Mouse (Mus musculus) left cerebral cortex, adult 8-10 months (tissue): ENCODE results near the gene Fads6. TPM values are rescaled to one million over a fixed set of nuclear protein-coding genes. Genes with fewer than 3 reads are reported as not detected.

Source experiments
- DNase-seq, 2 experiments: peaks; one replicate each; pipeline ENCODE4 v3.0.0; 2022; ENCODE audit warnings: low spot score in 2 of 2
- total RNA-seq, 4 experiments: library from RNA; stranded (reverse); gene quantifications; 2 replicates each; pipeline ENCODE4 v1.2.4; 2022

The Fads6 gene
- total RNA-seq, 4 experiments from 2014 or later = 18.4 to 21.9 (median 20.2) TPM

GRCm38 (mm10) chr11:115259134-115259533 is 38.3 kb downstream of the Fads6 start:
- no peak for DNase-seq

DNA sequence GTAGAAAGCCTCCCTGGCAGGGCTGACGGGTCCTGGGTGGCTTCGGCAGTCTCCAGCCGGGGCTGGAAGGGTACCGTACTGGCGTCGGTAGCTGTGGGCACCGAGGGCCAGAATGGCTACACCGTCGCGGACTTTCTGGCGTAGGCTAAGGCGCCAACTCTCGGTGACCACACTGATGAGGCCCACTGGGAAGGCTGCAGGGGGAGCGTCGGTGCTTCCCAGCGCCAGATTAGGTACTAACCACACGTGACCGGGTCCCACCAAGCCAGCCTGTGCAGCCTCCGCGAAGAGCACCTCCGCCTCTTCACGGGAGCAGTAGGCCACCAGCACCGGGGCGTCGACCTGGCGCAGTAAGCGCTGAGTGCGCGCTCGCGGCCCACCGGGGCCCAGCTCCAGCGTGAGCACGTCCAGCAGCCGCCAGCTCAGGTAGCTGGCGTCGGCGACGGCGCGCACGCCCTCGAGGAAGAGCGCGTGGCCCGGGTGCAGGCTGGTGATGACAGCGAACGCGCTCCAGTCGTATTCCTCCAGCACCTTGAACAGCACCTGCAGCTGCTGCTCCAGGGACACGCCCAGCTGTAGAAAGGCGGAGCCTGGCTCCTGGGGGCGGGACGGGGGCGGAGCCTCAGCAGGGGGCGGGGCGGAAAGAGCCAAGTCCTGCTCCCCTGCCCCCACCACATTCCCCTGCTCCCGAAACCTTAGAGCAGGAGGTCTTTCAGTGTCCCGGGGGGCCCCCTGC is 39.5 kb downstream of the Fads6 start:
- no peak for DNase-seq

DNA sequence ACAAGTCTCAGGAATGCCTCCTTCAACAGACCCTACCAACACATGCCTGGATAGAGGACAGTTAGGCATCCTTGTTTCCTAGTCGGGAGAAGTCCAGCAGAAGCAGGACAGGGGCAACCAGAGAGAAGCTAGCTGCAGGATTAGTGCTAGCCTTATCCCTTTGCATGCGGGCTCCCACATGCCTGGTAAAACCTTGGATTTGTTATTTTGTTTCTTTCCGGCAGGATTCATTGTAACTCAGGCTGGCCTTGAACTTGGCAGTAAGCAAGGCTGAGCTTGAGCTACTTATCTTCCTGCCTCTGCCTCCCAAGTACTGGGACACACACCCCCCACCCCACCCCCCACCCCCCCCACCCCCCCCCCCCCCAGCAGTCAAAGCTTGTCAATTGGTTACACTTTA is 46.2 kb downstream of the Fads6 start:
- DNase-seq = no peak

DNA sequence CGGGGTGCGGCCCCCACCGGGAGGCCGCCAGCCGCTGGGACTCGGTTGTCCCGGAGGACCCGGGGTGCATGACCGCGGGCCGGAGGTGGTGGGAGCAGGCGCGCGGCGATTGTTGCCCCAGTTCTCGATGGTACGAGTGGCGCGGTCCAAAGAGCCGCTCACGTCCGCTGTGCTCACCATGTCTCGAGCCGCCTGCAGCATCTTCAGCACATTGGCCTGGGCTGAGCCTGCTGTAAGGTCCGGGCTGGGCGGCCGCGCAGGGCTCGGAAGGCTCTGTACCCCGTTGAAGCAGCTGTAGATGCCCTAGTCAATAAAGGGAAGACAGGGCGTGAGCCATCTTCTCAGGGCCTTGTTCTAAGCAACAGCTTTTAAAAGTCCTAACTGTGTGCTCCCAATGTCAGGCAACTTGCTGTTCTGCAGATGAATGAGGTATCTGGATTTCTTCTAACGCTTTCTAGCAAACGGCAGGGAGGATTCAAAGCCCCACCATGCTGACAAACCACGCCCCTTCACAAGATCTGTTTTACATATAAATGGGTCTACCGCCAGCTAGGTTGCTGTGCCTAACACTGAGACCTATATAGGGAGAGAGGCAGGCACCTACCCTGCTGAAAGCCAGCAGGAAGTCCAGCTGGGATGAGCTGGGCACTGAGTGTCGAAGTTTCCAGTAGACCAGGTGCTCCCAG is 46.9 kb downstream of the Fads6 start:
- DNase-seq = no peak

- DNase-seq = no peak
Observed at GRCm38 (mm10) chr11:115249721-115250404, 47.6 kb downstream of the Fads6 start.

DNA sequence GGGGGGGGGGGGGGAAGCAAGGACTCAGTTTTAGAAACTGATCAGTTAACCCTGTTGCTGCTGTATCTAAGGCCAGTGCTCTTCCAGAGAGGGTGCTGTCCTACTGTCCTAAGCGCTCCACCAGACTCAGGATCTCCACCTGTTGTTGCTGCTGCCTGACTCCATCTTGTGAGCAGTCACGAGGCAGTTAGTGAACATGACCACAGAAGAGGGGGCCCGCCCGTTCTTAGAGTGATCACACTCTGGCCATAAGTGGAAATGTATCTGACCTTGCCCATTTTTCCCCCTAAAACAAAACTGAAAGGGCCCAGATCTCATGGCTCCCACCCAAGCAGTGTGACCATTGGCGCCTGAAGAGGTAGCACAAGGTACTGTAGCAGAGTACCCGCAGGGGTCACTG is 49.5 kb downstream of the Fads6 start:
- no peak for DNase-seq

- DNase-seq = no peak
Observed at GRCm38 (mm10) chr11:115247240-115247639, 50.2 kb downstream of the Fads6 start.

GRCm38 (mm10) chr11:115246386-115246785 is 51.1 kb downstream of the Fads6 start:
- no peak for DNase-seq

- DNase-seq = no peak
Observed at GRCm38 (mm10) chr11:115244840-115245239, 52.6 kb downstream of the Fads6 start.

DNA sequence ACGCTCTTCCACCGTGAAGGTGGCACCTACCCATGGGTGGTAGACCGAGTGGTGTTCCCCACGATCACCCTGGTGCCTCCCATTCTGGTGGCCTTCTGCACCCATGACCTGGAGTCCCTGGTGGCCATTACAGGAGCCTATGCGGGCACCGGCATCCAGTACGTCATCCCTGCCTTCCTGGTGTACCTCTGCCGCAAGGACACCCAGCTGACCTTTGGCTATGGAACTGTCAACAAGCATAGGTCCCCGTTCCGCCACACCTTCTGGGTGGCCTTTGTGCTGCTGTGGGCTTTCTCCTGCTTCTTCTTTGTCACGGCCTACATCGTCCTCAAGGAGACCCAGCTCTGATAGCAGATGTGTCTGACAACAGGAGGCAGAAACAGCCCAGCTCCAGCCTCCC is 53.7 kb downstream of the Fads6 start:
- DNase-seq = no peak

- DNase-seq = no peak
Observed at GRCm38 (mm10) chr11:115242746-115243145, 54.7 kb downstream of the Fads6 start.

DNA sequence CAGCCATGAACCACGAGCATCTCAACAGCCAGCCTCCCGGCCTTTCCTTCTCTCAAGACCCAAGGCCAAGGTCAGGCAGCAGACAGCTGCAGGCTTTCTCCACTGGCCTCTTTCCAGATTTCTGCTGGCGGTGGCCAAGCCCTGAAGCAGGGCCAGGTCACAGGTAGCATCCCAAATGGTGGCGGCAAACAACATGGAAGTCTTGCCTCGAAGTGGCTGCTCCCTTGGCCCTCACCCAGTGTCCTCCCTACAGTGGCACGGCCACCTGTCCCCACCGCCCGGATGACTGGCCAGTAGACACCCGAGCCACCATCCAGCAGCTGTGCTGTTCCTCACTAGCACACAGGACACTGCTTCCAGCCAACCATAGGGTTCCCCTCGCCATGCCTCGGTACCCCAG is 56.1 kb downstream of the Fads6 start:
- no peak for DNase-seq

DNA sequence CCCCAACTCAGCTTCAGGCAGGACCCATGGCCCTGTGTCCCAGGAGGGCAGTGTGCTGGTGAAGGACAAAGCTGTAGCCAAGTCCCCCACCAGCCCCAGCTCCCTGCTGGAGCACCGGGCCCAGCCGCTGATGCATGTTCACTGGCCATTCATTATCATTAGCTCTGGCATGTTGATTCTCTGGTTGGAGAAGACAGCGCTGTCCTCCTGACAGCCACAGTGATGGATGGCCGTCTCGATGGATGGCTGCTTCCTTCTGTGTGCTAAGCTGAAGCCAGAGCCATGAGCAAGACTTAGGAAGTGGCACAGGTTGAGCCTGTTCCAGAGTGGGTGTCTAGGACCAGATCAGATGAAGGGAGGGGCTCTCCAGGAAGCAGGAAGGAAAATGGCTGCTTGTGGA is 60.9 kb downstream of the Fads6 start:
- DNase-seq = no peak

DNA sequence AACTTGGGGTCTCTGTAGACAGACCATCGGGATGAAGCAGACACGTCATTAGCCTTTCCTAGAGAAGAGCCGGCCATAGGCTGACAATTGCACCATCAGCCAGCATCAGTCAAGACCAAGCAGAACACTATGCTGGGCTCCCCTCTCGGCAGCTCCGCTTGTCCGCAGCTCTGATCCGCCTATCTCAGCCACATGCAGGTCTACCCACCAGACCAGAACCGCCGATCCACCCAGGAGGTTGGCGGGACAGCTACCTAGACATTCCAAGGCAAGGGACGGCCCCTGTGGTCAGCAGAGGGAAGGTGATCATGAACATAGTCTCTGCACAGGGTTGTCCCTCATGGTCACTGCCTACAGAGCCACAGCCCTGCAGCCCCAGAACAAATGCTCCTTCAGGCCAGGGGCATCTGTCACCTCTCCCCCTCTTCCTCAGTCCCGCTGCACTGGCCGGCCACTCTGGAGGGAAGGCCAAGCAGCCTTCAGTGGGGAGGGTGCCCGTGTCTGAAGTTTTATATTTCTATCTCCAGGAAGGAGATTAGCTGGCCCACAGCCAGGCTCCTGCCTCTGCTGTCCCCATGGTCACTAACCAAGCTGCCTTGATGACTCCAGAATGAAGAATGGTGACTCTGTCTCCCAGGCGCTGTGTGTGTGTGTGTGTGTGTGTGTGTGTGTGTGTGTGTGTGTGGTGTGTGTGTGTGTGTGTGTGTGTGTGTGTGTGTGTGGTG is 63.0 kb downstream of the Fads6 start:
- no peak for DNase-seq

DNA sequence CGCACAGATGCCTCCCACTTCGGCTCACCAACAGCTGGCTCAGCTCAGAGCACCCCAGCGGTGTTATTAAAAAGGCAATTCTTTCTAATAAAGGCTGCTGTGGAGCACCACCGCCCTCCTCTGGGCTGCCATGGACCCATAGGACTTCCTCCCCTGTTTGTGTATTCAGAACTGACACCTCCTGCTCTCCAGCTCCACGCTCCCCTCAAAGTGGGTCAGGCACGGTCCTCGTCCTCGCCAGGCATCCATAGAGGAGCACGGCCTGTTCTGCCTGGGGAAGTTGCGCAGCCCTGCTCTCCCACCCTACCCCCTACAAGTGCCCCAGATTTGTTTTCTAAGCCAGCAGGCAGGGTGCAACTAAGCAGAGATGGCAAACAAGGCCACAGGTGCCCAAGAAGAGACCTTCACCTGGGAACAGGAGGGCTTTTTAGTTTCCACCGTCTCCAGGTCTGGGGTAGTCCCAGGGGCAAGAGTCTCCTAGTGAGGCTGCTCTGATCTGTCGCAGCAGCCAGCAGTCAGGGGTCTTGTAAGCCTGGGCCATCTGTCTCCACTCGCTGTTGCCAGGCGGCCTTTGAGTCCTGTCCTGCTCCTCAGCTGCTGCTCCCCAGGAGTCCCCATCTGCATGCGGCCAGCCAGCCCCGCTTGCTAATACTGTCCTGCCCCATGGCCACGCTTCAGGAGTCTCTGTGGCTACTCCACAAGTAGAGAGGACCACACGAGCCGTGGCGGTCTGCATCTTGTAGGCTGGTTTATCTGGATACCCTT is 63.8 kb downstream of the Fads6 start:
- peak in 1 of 2 experiments; percentile 52 for DNase-seq

DNA sequence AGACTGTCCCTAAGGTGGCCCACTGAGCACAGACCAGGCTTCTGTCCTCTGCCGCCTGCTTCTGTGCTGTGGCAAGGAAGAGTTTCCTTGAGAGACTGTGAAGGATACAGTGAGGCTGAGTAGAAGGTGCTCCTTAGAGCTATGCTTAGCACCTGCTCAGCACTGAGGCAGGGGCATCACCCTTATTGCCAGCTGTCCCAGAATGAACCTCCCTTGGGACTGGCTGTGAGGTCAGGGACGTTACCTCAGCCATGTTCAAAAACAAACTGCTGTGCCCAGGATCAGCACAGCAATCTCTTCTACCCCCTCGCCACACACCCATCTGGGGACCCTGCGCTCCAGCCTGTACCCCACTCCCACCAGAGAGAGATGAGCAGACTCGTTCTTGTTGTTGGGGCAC is 64.6 kb downstream of the Fads6 start:
- DNase-seq = no peak

DNA sequence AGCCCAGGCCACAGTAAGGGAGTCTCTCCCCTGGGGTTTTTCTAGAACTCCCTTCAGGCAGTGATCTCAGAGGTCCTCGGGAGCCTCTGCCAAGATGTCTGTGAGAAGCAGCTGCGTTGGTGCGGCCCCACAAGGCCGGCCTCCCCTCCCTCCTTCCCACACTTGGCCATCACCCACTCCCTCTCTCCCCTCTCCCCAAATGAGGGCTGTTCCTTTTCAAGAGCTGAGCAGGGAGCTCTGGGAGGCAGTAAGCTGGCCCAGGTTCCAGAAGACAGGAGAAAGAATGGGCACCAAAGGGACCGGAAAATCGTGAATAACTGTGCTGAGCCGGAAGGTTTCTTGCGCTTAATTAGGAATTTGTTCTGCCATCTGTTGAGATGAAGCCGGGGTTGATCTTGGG is 65.5 kb downstream of the Fads6 start:
- DNase-seq = peak in 1 of 2 experiments; percentile 53

DNA sequence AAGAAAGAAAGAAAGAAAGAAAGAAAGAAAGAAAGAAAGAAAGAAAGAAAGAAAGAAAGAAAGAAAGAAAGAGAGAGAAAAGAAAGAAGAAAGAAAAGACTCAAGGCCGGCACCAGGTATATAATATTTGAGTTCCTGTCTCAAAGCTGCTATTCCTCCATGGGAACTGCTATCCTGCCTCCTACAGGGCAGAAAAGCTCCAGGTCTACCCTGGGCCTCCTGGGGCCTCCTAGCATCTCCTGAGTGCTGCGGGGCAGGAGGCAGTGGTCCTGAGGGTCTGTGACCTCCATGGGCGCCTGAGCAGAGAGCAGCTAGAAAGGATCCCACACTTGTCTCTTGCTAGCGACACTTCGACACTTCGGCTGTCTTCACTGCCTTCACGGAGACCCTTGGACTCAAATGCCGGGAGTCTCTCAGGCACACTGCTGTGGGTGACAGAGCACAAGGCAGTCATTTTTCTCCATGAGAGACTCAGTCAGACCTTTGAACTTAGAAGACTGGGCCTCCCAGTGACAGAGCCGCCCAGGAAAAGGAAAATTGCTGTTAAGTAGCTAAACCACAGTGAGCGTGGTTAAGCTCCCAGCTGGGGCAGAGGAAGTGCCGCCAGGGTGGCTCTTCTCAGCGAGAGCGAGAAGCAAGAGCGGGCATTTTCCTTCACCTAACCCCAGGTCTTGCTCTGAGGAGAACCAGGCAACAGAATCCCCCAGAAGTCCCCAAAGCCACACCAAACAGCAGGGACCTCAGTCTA is 66.1 kb downstream of the Fads6 start:
- DNase-seq = no peak
